Mouse (Mus musculus): ENCODE data around the gene Peli3. TPM values are rescaled to one million over a fixed set of nuclear protein-coding genes. Genes with fewer than 3 reads are reported as not detected.

Gene Peli3
- polyA plus RNA-seq, 1 experiment = 0.10 TPM

DNA sequence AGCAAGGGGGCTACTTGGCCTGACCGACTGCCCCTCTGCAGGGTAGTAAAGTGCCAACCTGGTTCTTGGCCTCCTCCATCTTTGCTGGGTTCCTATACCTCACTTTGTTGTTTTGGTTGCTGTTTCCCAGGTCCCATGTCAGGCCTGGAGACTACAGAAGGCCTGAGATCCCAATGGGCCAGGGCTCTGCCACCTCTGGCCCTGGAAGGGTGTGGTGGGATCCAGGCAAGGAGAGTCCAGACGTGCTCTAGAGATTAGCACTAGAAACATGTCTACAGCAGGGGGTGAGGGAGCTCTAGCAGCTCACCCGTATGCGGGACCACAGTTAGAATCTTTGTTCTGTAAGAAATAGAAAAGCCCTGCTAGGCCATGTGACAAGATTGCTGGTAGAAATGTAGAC is 59.0 kb downstream of the Peli3 start:
- peaks cover 5% of the 10 kb centered on the region for H3K27me3 ChIP-seq (replicated peaks)
- H3K4me3 ChIP-seq (replicated peaks) = no peak overlapping the region
- H3K36me3 ChIP-seq (replicated peaks; ENCODE audit: low read length) = peaks cover 51% of the 10 kb centered on the region
- H3K9me3 ChIP-seq = no peaks in the 10 kb centered on the region
- TF ChIP-seq GATA1 (IDR thresholded peaks at IDR 0.05; ENCODE audit: borderline replicate concordance, low read length) (no peak), FLI1 (IDR thresholded peaks at IDR 0.05; ENCODE audit: low read length) (no peak)
- H3K4me1 ChIP-seq = peaks cover 32% of the 10 kb centered on the region

Other genes with a start within 250 kb of the Peli3 start
- gene Gm960, start 244.5 kb downstream of the Peli3 start, polyA plus RNA-seq (2012; ENCODE audit: insufficient read depth, low replicate concordance) = 16.2 TPM in 1 of 2 replicates, not detected in the other
- 0.39 TPM in 1 of 2 replicates, not detected in the other for gene Sptbn2, start 232.0 kb downstream of the Peli3 start, polyA plus RNA-seq (2012; ENCODE audit: insufficient read depth, low replicate concordance)
- gene Rbm4b, start 186.6 kb downstream of the Peli3 start, polyA plus RNA-seq (2012; ENCODE audit: insufficient read depth, low replicate concordance) = 0.94 and 2.1 TPM in 2 replicates
- gene Rbm4, start 149.2 kb downstream of the Peli3 start, polyA plus RNA-seq (2012; ENCODE audit: insufficient read depth, low replicate concordance) = 11.4 and 20.1 TPM in 2 replicates
- gene Gm21992, start 131.5 kb downstream of the Peli3 start, polyA plus RNA-seq (2012; ENCODE audit: insufficient read depth, low replicate concordance) = 4.9 TPM in 1 of 2 replicates, not detected in the other
- gene Rbm14, start 131.5 kb downstream of the Peli3 start, polyA plus RNA-seq (2012; ENCODE audit: insufficient read depth, low replicate concordance) = 15.3 and 27.4 TPM in 2 replicates
- gene Ccs, start 103.8 kb downstream of the Peli3 start, polyA plus RNA-seq (2012; ENCODE audit: insufficient read depth, low replicate concordance) = 108 and 160 TPM in 2 replicates
- gene Ccdc87, start 103.8 kb downstream of the Peli3 start, polyA plus RNA-seq (2012; ENCODE audit: insufficient read depth, low replicate concordance) = not detected in 2 replicates
- 7.3 TPM in 1 of 2 replicates, not detected in the other for gene Ctsf, start 88.0 kb downstream of the Peli3 start, polyA plus RNA-seq (2012; ENCODE audit: insufficient read depth, low replicate concordance)
- gene Actn3, start 65.2 kb downstream of the Peli3 start, polyA plus RNA-seq (2012; ENCODE audit: insufficient read depth, low replicate concordance) = 0.06 TPM in 1 of 2 replicates, not detected in the other
- gene Zdhhc24, start 64.5 kb downstream of the Peli3 start, polyA plus RNA-seq (2012; ENCODE audit: insufficient read depth, low replicate concordance) = 1.7 and 9.4 TPM in 2 replicates
- gene Bbs1, start 36.5 kb downstream of the Peli3 start, polyA plus RNA-seq (2012; ENCODE audit: insufficient read depth, low replicate concordance) = 0.62 TPM in 1 of 2 replicates, not detected in the other
- gene Dpp3, start 14.8 kb downstream of the Peli3 start, polyA plus RNA-seq (2012; ENCODE audit: insufficient read depth, low replicate concordance) = 67.2 and 71.4 TPM in 2 replicates
- gene Mrpl11, start 19.0 kb upstream of the Peli3 start, polyA plus RNA-seq (2012; ENCODE audit: insufficient read depth, low replicate concordance) = 7.2 and 45.3 TPM in 2 replicates
- gene Npas4, start 47.2 kb upstream of the Peli3 start, polyA plus RNA-seq (2012; ENCODE audit: insufficient read depth, low replicate concordance) = 1.1 TPM in 2 replicates
- 0.58 and 0.94 TPM in 2 replicates for gene Slc29a2, start 80.7 kb upstream of the Peli3 start, polyA plus RNA-seq (2012; ENCODE audit: insufficient read depth, low replicate concordance)
- 1.3 and 2.0 TPM in 2 replicates for gene B4gat1, start 95.7 kb upstream of the Peli3 start, polyA plus RNA-seq (2012; ENCODE audit: insufficient read depth, low replicate concordance)
- not detected in 2 replicates for gene AC124502.3, start 95.8 kb upstream of the Peli3 start, polyA plus RNA-seq (2012; ENCODE audit: insufficient read depth, low replicate concordance)
- 82.3 and 110 TPM in 2 replicates for gene Brms1, start 98.2 kb upstream of the Peli3 start, polyA plus RNA-seq (2012; ENCODE audit: insufficient read depth, low replicate concordance)
- 0.47 TPM in 1 of 2 replicates, not detected in the other for gene Rin1, start 107.4 kb upstream of the Peli3 start, polyA plus RNA-seq (2012; ENCODE audit: insufficient read depth, low replicate concordance)
- 0.74 and 1.3 TPM in 2 replicates for gene Cd248, start 125.0 kb upstream of the Peli3 start, polyA plus RNA-seq (2012; ENCODE audit: insufficient read depth, low replicate concordance)
- gene Tmem151a, start 142.4 kb upstream of the Peli3 start, polyA plus RNA-seq (2012; ENCODE audit: insufficient read depth, low replicate concordance) = 0.32 TPM in 1 of 2 replicates, not detected in the other
- gene Yif1a, start 145.4 kb upstream of the Peli3 start, polyA plus RNA-seq (2012; ENCODE audit: insufficient read depth, low replicate concordance) = 24.4 and 25.6 TPM in 2 replicates
- gene Cnih2, start 155.4 kb upstream of the Peli3 start, polyA plus RNA-seq (2012; ENCODE audit: insufficient read depth, low replicate concordance) = 4.9 and 13.6 TPM in 2 replicates
- gene Rab1b, start 163.9 kb upstream of the Peli3 start, polyA plus RNA-seq (2012; ENCODE audit: insufficient read depth, low replicate concordance) = 445 and 649 TPM in 2 replicates
- gene Klc2, start 175.4 kb upstream of the Peli3 start, polyA plus RNA-seq (2012; ENCODE audit: insufficient read depth, low replicate concordance) = 12.7 and 17.2 TPM in 2 replicates